Mouse (Mus musculus) spleen, embryonic (tissue): Measurements from ENCODE around the gene Aph1a.
"Not testable (repeated sequence)": the region's sequence is repeated elsewhere in the genome, so short reads cannot be mapped to it uniquely, and the experiment has no call there.

Experiments used
- CTCF ChIA-PET: fragments of 350-600 bp; sonication (Branson Sonifier 250); formaldehyde crosslinking; loops from one replicate; lab custom pipeline; 2022; lab: Charles Lee

Gene Aph1a

GRCm38 (mm10) chr3:95882816-95883425 is 10.8 kb upstream of the Aph1a start:
- CTCF ChIA-PET, result interaction anchor here (0.5 to 1.9 kb wide), 5 partner anchors 9 to 382 kb away, joined by 3 to 10 read pairs (median 5); partner anchors contain the start of gene Aph1a

GRCm38 (mm10) chr3:95884400-95884799 is 9.4 kb upstream of the Aph1a start:
- CTCF ChIA-PET, result interaction anchor here (0.5 kb wide), 1 partner anchor 21 kb away, joined by 3 read pairs; no protein-coding TSS in a partner anchor

- CTCF ChIA-PET, result no interaction called here
These were observed 6.2 kb upstream of the Aph1a start for GRCm38 (mm10) chr3:95887596-95887995.

- CTCF ChIA-PET, result interaction anchor here (0.6 kb wide), 1 partner anchor 212 kb away, joined by 3 read pairs; no protein-coding TSS in a partner anchor
These were observed 4.1 kb upstream of the Aph1a start for GRCm38 (mm10) chr3:95889664-95890063.

GRCm38 (mm10) chr3:95891211-95892065 is 2.3 kb upstream of the Aph1a start, which contains the start of gene BC028528:
BC028528 (minus strand) TSS chr3:95892005.
- CTCF ChIA-PET, result interaction anchor here (0.5 kb wide), 1 partner anchor 20 kb away, joined by 3 read pairs; the partner anchor contains the start of gene Mrps21

GRCm38 (mm10) chr3:95892066-95893052 is 1.4 kb upstream of the Aph1a start:
- CTCF ChIA-PET, result interaction anchor here (0.5 to 0.7 kb wide), 3 partner anchors 9 to 168 kb away, joined by 3 to 5 read pairs (median 4); partner anchors contain the start of gene Mrps21

- CTCF ChIA-PET, result interaction anchor here (0.6 to 1.0 kb wide), 3 partner anchors 11 to 299 kb away, joined by 3 to 4 read pairs (median 4); partner anchors contain the start of gene Ciart
These were observed 643 bp upstream of the Aph1a start for GRCm38 (mm10) chr3:95893126-95893525.

GRCm38 (mm10) chr3:95894317-95895160 is 770 bp downstream of the Aph1a start:
- CTCF ChIA-PET, result no interaction called here

GRCm38 (mm10) chr3:95895501-95895900 is 1.7 kb downstream of the Aph1a start:
- CTCF ChIA-PET, result not testable (repeated sequence)

GRCm38 (mm10) chr3:95899800-95900524 is 6.2 kb downstream of the Aph1a start:
- CTCF ChIA-PET, result no interaction called here

- CTCF ChIA-PET, result no interaction called here
These were observed 8.0 kb downstream of the Aph1a start for GRCm38 (mm10) chr3:95901616-95902372.

GRCm38 (mm10) chr3:95902373-95902625 is 8.5 kb downstream of the Aph1a start:
- CTCF ChIA-PET, result no interaction called here

GRCm38 (mm10) chr3:95902643-95903042 is 8.9 kb downstream of the Aph1a start:
- CTCF ChIA-PET, result interaction anchor here (0.7 kb wide), 1 partner anchor 195 kb away, joined by 3 read pairs; no protein-coding TSS in a partner anchor

GRCm38 (mm10) chr3:95903753-95904502 is 10.2 kb downstream of the Aph1a start:
- CTCF ChIA-PET, result no interaction called here

- CTCF ChIA-PET, result no interaction called here
These were observed 10.8 kb downstream of the Aph1a start, which contains the start of gene Car14 for GRCm38 (mm10) chr3:95904568-95904967. Car14 (minus strand) TSS chr3:95904691.

GRCm38 (mm10) chr3:95905146-95905939 is 11.6 kb downstream of the Aph1a start:
- CTCF ChIA-PET, result interaction anchor here (0.5 to 1.6 kb wide), 7 partner anchors 21 to 101 kb away, joined by 3 to 10 read pairs (median 6); partner anchors contain the start of gene Ciart

- CTCF ChIA-PET, result interaction anchor here (0.5 to 1.6 kb wide), 8 partner anchors 20 to 254 kb away, joined by 3 to 10 read pairs (median 6); partner anchors contain the start of gene Ciart
These were observed 12.2 kb downstream of the Aph1a start for GRCm38 (mm10) chr3:95905940-95906492.
